In genomic region chr4:45549514-45549913, GRCm38 (mm10) we compare ENCODE assay signal across 9 mouse cellular contexts. TPM values are rescaled to one million over a fixed set of nuclear protein-coding genes. Genes with fewer than 3 reads are reported as not detected.
DNase-seq lines count a peak whose midpoint lies in the region; ATAC-seq and TF ChIP-seq lines count a peak whose summit lies in the region.
"Had no signal": no experiment of that assay in that cellular context is flagged by ENCODE, and none has a peak within 500 bp of the region (broad histone marks: within the 10 kb centered on the region; RNA-seq: fewer than 3 reads in every experiment).

No protein-coding gene starts in this region.

- H3K4me3 ChIP-seq in forebrain, postnatal 0 days (ENCODE audit: low read depth, low read length) = no peak overlapping the region
- no peak overlapping the region for H3K4me3 ChIP-seq in forebrain, embryonic 13.5 days
- no peak overlapping the region for H3K4me3 ChIP-seq in embryonic fibroblast, embryonic 13.5 days (ENCODE audit: insufficient read depth, low read length)
- no peak overlapping the region for H3K4me3 ChIP-seq in forebrain, embryonic 15.5 days
- H3K4me3 ChIP-seq: neural tube, embryonic 13.5 days had no signal

- no peaks in the 10 kb centered on the region for H3K27me3 ChIP-seq in forebrain, postnatal 0 days (ENCODE audit: insufficient read depth, low read length)
- H3K27me3 ChIP-seq in forebrain, embryonic 13.5 days = no peaks in the 10 kb centered on the region
- no peaks in the 10 kb centered on the region for H3K27me3 ChIP-seq in forebrain, embryonic 15.5 days
- H3K27me3 ChIP-seq: neural tube, embryonic 13.5 days had no signal

- ATAC-seq in forebrain, postnatal 0 days = no peak
- no peak for ATAC-seq in forebrain, embryonic 13.5 days
- 0 out of 2 replicates have a peak, but pooled peaks have one; percentile 57 for ATAC-seq in megakaryocyte-erythroid progenitor cell, adult 5-6 weeks (replicated peaks; ENCODE audit: low FRiP score, low TSS enrichment, poor library complexity, severe bottlenecking)
- ATAC-seq in forebrain, embryonic 15.5 days (replicated peaks) = no peak
- no peak for ATAC-seq in erythroblast, adult 5-6 weeks (replicated peaks; ENCODE audit: low FRiP score, poor library complexity, severe bottlenecking)

- 78% methylated on average over 5 of the region's 5 CpGs for WGBS in forebrain, postnatal 0 days
- 79% methylated on average over 5 of the region's 5 CpGs for WGBS in forebrain, embryonic 13.5 days
- 62% methylated on average over 5 of the region's 5 CpGs for WGBS in forebrain, embryonic 15.5 days

- no peaks in the 10 kb centered on the region for H3K9me3 ChIP-seq in forebrain, postnatal 0 days (ENCODE audit: low read length)
- H3K9me3 ChIP-seq in forebrain, embryonic 13.5 days (replicated peaks) = no peaks in the 10 kb centered on the region
- H3K9me3 ChIP-seq in forebrain, embryonic 15.5 days = no peaks in the 10 kb centered on the region
- H3K9me3 ChIP-seq: neural tube, embryonic 13.5 days had no signal

- no peak overlapping the region for H3K9ac ChIP-seq in forebrain, postnatal 0 days
- no peak overlapping the region for H3K9ac ChIP-seq in forebrain, embryonic 13.5 days
- H3K9ac ChIP-seq in forebrain, embryonic 15.5 days (replicated peaks) = no peak overlapping the region
- H3K9ac ChIP-seq: neural tube, embryonic 13.5 days had no signal

- no peak for TF ChIP-seq POLR2A in embryonic fibroblast, embryonic 13.5 days (IDR thresholded peaks at IDR 0.05; ENCODE audit: low read depth, low read length)

- peak; percentile 55 for TF ChIP-seq CTCF in forebrain, postnatal 0 days (IDR thresholded peaks at IDR 0.05; ENCODE audit: low read depth)
- peak; percentile 38; the same call in 1 of the 2 replicates for TF ChIP-seq CTCF in embryonic fibroblast, embryonic 13.5 days (IDR thresholded peaks at IDR 0.05; ENCODE audit: borderline replicate concordance, insufficient read depth, low read length)

- H3K4me1 ChIP-seq in forebrain, postnatal 0 days (ENCODE audit: insufficient read depth) = no peaks in the 10 kb centered on the region
- peaks cover 21% of the 10 kb centered on the region for H3K4me1 ChIP-seq in forebrain, embryonic 13.5 days
- no peaks in the 10 kb centered on the region for H3K4me1 ChIP-seq in embryonic fibroblast, embryonic 13.5 days (ENCODE audit: control insufficient read depth, insufficient read depth, low read length)
- H3K4me1 ChIP-seq in forebrain, embryonic 15.5 days = peaks cover 11% of the 10 kb centered on the region; the same call in 1 of the 2 replicates

- no peaks in the 10 kb centered on the region for H3K36me3 ChIP-seq in forebrain, postnatal 0 days (ENCODE audit: insufficient read depth)
- H3K36me3 ChIP-seq in forebrain, embryonic 13.5 days (ENCODE audit: poor library complexity, severe bottlenecking) = no peaks in the 10 kb centered on the region
- no peaks in the 10 kb centered on the region for H3K36me3 ChIP-seq in forebrain, embryonic 15.5 days
- H3K36me3 ChIP-seq: neural tube, embryonic 13.5 days had no signal

- no peak overlapping the region for H3K27ac ChIP-seq in forebrain, postnatal 0 days (ENCODE audit: low read depth, low read length)
- H3K27ac ChIP-seq in forebrain, embryonic 13.5 days = no peak overlapping the region
- no peak overlapping the region for H3K27ac ChIP-seq in embryonic fibroblast, embryonic 13.5 days (ENCODE audit: insufficient read depth, low read length)
- H3K27ac ChIP-seq in forebrain, embryonic 15.5 days (replicated peaks) = no peak overlapping the region
- H3K27ac ChIP-seq: neural tube, embryonic 13.5 days had no signal

- no peak overlapping the region for H3K4me2 ChIP-seq in forebrain, postnatal 0 days (ENCODE audit: low read depth)
- no peak overlapping the region for H3K4me2 ChIP-seq in forebrain, embryonic 13.5 days
- H3K4me2 ChIP-seq in forebrain, embryonic 15.5 days (replicated peaks) = no peak overlapping the region
- H3K4me2 ChIP-seq: neural tube, embryonic 13.5 days had no signal

- no peak for DNase-seq in forebrain, postnatal 0 days
- DNase-seq in ovary, postnatal 36 days (ENCODE audit: low spot score) = peak; percentile 50
- no peak for DNase-seq in ovary, adult 18-20 months (ENCODE audit: low spot score)

RNA-seq across cellular contexts. Expression of gene Shb, which starts 17.2 kb away (rescaled TPM):
- total RNA-seq in forebrain, postnatal 0 days (2014; rRNA removed) = 26.7 and 32.6 TPM in 2 replicates
- polyA plus RNA-seq in forebrain, postnatal 0 days (2015; fragmentation: Nextera tagmentation; extraction: Ambion mirVana) = 8.5 and 8.6 TPM in 2 replicates
- 6.5 and 7.2 TPM in 2 replicates for polyA plus RNA-seq in forebrain, embryonic 13.5 days (2015; fragmentation: Nextera tagmentation; extraction: Ambion mirVana)
- 11.4 and 11.9 TPM in 2 replicates for polyA plus RNA-seq in embryonic fibroblast, embryonic 13.5 days (2011; ENCODE audit: insufficient read length, low read depth, missing spikeins)
- 3.3 and 7.8 TPM in 2 replicates for total RNA-seq in megakaryocyte-erythroid progenitor cell, adult 5-6 weeks (2014; fragmentation: Nextera tagmentation)
- total RNA-seq in megakaryocyte-erythroid progenitor cell, adult 5-6 weeks (2017) = 0.50 and 8.9 TPM in 2 replicates
- 13.1 and 13.3 TPM in 2 replicates for polyA plus RNA-seq in forebrain, embryonic 15.5 days (2015; fragmentation: Nextera tagmentation; extraction: Ambion mirVana)
- total RNA-seq in erythroblast, adult 5-6 weeks (2015; ENCODE audit: low replicate concordance) = not detected in 2 replicates
- total RNA-seq in erythroblast, adult 5-6 weeks (2017; ENCODE audit: low replicate concordance) = 0.68 and 0.84 TPM in 2 replicates
